25 mouse cellular contexts compared by ENCODE assay signal in the genomic region with DNA sequence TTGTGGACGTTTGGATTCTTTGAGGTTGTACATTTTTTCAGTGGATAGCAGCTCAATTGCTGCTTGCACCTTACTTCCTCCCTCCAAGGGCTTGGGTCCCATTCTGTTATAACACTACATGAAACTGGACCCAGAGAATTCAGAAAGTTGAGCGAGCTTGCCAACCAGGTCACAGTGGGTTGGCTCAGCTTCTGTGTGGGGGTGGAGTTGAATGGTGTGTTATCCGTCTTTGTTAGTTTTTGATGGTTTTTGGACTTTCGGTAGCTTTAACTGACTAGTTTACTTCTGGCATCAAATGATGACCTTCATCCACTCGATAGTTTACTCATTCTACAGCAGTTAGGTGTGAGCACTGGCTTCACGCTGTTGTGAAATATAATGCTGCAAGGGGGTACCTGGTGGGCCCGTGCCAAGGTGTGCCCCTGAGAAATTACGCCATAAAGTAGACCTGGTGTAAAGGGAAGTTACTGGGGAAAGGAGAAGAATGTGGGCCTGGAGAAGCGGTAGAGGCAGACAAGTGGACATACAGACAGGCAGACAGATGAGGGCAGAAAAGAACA. TPM values are rescaled to one million over a fixed set of nuclear protein-coding genes. Genes with fewer than 3 reads are reported as not detected.
DNase-seq lines count a peak whose midpoint lies in the region; ATAC-seq and TF ChIP-seq lines count a peak whose summit lies in the region.
"Had no signal": no experiment of that assay in that cellular context is flagged by ENCODE, and none has a peak within 500 bp of the region (broad histone marks: within the 10 kb centered on the region; RNA-seq: fewer than 3 reads in every experiment).

No protein-coding gene starts in this region.

- no peaks in the 10 kb centered on the region for H3K27me3 ChIP-seq in liver, embryonic 14.5 days (ENCODE audit: control insufficient read depth, insufficient read depth, low read length)
- H3K27me3 ChIP-seq: embryonic facial prominence, embryonic 15.5 days; forebrain, embryonic 12.5 days; limb, embryonic 15.5 days; neural tube, embryonic 15.5 days; stomach, embryonic 15.5 days had no signal

- H3K9me3 ChIP-seq in liver, embryonic 14.5 days (ENCODE audit: control insufficient read depth, low read length): no peaks in the 10 kb centered on the region
- H3K9me3 ChIP-seq: embryonic facial prominence, embryonic 10.5 days; embryonic facial prominence, embryonic 15.5 days; forebrain, embryonic 12.5 days; limb, embryonic 10.5 days; limb, embryonic 15.5 days; neural tube, embryonic 15.5 days; stomach, embryonic 15.5 days had no signal

- peak; percentile 54 for DNase-seq in gastrocnemius, adult 2 months
- no peak for DNase-seq in gastrocnemius, postnatal 14 days
- DNase-seq in liver, embryonic 14.5 days (ENCODE audit: low read depth in 3 of 3, low spot score in 3 of 3): no peak
- no peak for DNase-seq in layer of hippocampus, postnatal 10 days (ENCODE audit: low spot score in 2 of 2)
- DNase-seq: B cell, adult 2 months; cerebellum, adult 8-10 months; cerebellum, postnatal 25 days; forebrain, postnatal 0 days; heart, postnatal 14 days; kidney, adult 2 months; kidney, postnatal 36 days; lung, postnatal 4 days; midbrain, embryonic 14.5 days; retina, postnatal 1 day; right cerebral cortex, postnatal 25 days had no signal

- ATAC-seq in liver, embryonic 14.5 days (ENCODE audit: insufficient read depth): peak; percentile 38; the same call in 1 of the 2 replicates
- 0 out of 2 replicates have a peak, but pooled peaks have one; percentile 11 for ATAC-seq in megakaryocyte progenitor cell, adult 5-6 weeks (replicated peaks; ENCODE audit: poor library complexity)
- ATAC-seq: forebrain, postnatal 0 days; hindbrain, embryonic 16.5 days had no signal

- TF ChIP-seq CTCF in gastrocnemius, adult 2 months (IDR thresholded peaks at IDR 0.05): no peak
- no peak for TF ChIP-seq CTCF in bone marrow, adult 2 months (IDR thresholded peaks at IDR 0.05; ENCODE audit: control insufficient read depth, insufficient read depth, low read length)
- TF ChIP-seq CTCF in liver, embryonic 14.5 days (IDR thresholded peaks at IDR 0.05; ENCODE audit: low read depth): no peak

- H3K27ac ChIP-seq in gastrocnemius, adult 2 months: no peak overlapping the region
- H3K27ac ChIP-seq in bone marrow, adult 2 months (ENCODE audit: control insufficient read depth, insufficient read depth, low read depth, low read length, poor library complexity): peak overlapping the region; percentile 64
- no peak overlapping the region for H3K27ac ChIP-seq in liver, embryonic 14.5 days
- H3K27ac ChIP-seq: embryonic facial prominence, embryonic 10.5 days; embryonic facial prominence, embryonic 15.5 days; forebrain, embryonic 12.5 days; limb, embryonic 10.5 days; limb, embryonic 15.5 days; neural tube, embryonic 15.5 days; stomach, embryonic 15.5 days had no signal

- peaks cover 4% of the 10 kb centered on the region for H3K4me1 ChIP-seq in bone marrow, adult 2 months (ENCODE audit: control insufficient read depth, insufficient read depth, low read length)
- peaks cover 0 to 3% of the 10 kb centered on the region in 2 experiments; a peak in 1 of 4 replicates for H3K4me1 ChIP-seq in liver, embryonic 14.5 days (replicated peaks; ENCODE audit: control insufficient read depth in 2 of 2, insufficient read depth in 2 of 2, low read length in 1 of 2)
- H3K4me1 ChIP-seq: limb, embryonic 10.5 days; stomach, embryonic 15.5 days had no signal

- H3K9ac ChIP-seq in liver, embryonic 14.5 days (replicated peaks): no peak overlapping the region
- H3K9ac ChIP-seq: embryonic facial prominence, embryonic 15.5 days; forebrain, embryonic 12.5 days; forebrain, postnatal 0 days; limb, embryonic 15.5 days; neural tube, embryonic 15.5 days; stomach, embryonic 15.5 days had no signal

- H3K4me3 ChIP-seq in gastrocnemius, adult 2 months: no peak overlapping the region
- no peak overlapping the region for H3K4me3 ChIP-seq in bone marrow, adult 2 months (replicated peaks; ENCODE audit: control insufficient read depth, low read depth, low read length)
- no peak overlapping the region for H3K4me3 ChIP-seq in liver, embryonic 14.5 days (ENCODE audit: insufficient read depth in 1 of 2, low read depth in 2 of 2, low read length in 2 of 2)
- H3K4me3 ChIP-seq: embryonic facial prominence, embryonic 10.5 days; embryonic facial prominence, embryonic 15.5 days; forebrain, embryonic 12.5 days; limb, embryonic 10.5 days; limb, embryonic 15.5 days; neural tube, embryonic 15.5 days; stomach, embryonic 15.5 days had no signal

- TF ChIP-seq POLR2A in bone marrow, adult 2 months (IDR thresholded peaks at IDR 0.05; ENCODE audit: borderline replicate concordance, control insufficient read depth, low read depth, low read length): no peak

- H3K36me3 ChIP-seq in liver, embryonic 14.5 days (replicated peaks; ENCODE audit: control insufficient read depth, insufficient read depth, low read depth): peaks cover 82% of the 10 kb centered on the region

- WGBS in bone marrow, adult 2 months: 65% methylated on average over 9 of the region's 9 CpGs
- 78% methylated on average over 9 of the region's 9 CpGs for WGBS in liver, embryonic 14.5 days (ENCODE audit: insufficient replicate concordance)

- H3K4me2 ChIP-seq in liver, embryonic 14.5 days (ENCODE audit: low read depth): no peak overlapping the region
- H3K4me2 ChIP-seq: embryonic facial prominence, embryonic 15.5 days; forebrain, embryonic 12.5 days; limb, embryonic 15.5 days; neural tube, embryonic 15.5 days; stomach, embryonic 15.5 days had no signal

- intact Hi-C loops in gastrocnemius, adult 2 months (cut with DNase I): loop anchor here (10.0 kb wide), 4 partner anchors 134 to 1304 kb away; a partner anchor contains a TSS
- intact Hi-C loops in gastrocnemius, postnatal 14 days (cut with DNase I; ENCODE audit: low total_unique reads): loop anchor here (10.0 kb wide), 2 partner anchors 134 to 1294 kb away; no protein-coding TSS in a partner anchor

- no peak for TF ChIP-seq EP300 in liver, embryonic 14.5 days (IDR thresholded peaks at IDR 0.05; ENCODE audit: low read depth)

RNA-seq across cellular contexts. Expression of a gene that starts 36.7 kb away (rescaled TPM):
- total RNA-seq in gastrocnemius, adult 2 months (2021): 10 to 100 TPM; 40.2 to 44.9 TPM
- 10 to 100 TPM; 32.4 to 37.7 TPM for total RNA-seq in gastrocnemius, postnatal 14 days (2021)
- 23.7 and 25.6 TPM in 2 replicates for polyA plus RNA-seq in bone marrow, adult 2 months (2011; ENCODE audit: insufficient read depth, insufficient read length, low replicate concordance, missing spikeins)
- 36.3 and 46.0 TPM in 2 replicates for polyA plus RNA-seq in liver, embryonic 14.5 days (2012; rRNA removed)
- polyA plus RNA-seq in liver, embryonic 14.5 days (2014; fragmentation: Nextera tagmentation; extraction: Ambion mirVana): 41.6 and 43.3 TPM in 2 replicates
- 130 and 133 TPM in 2 replicates for total RNA-seq in megakaryocyte progenitor cell, adult 5-6 weeks (2015)
- 133 and 160 TPM in 2 replicates for total RNA-seq in megakaryocyte progenitor cell, adult 5-6 weeks (2017)
- 10 to 100 TPM; 39.7 to 46.6 TPM for total RNA-seq in layer of hippocampus, postnatal 10 days (2021)

RNA-seq across cellular contexts. Expression of a gene that starts 56.2 kb away (rescaled TPM):
- 1 to 10 TPM; 1.8 to 2.5 TPM for total RNA-seq in gastrocnemius, adult 2 months (2021)
- 1 to 10 TPM; 3.0 to 3.1 TPM for total RNA-seq in gastrocnemius, postnatal 14 days (2021)
- 1.6 and 2.6 TPM in 2 replicates for polyA plus RNA-seq in bone marrow, adult 2 months (2011; ENCODE audit: insufficient read depth, insufficient read length, low replicate concordance, missing spikeins)
- 2.5 and 2.6 TPM in 2 replicates for polyA plus RNA-seq in liver, embryonic 14.5 days (2012; rRNA removed)
- polyA plus RNA-seq in liver, embryonic 14.5 days (2014; fragmentation: Nextera tagmentation; extraction: Ambion mirVana): 3.4 TPM in 2 replicates
- total RNA-seq in megakaryocyte progenitor cell, adult 5-6 weeks (2015): 5.2 and 6.3 TPM in 2 replicates
- 3.1 and 4.2 TPM in 2 replicates for total RNA-seq in megakaryocyte progenitor cell, adult 5-6 weeks (2017)
- total RNA-seq in layer of hippocampus, postnatal 10 days (2021): 100 to 1,000 TPM; 153 to 154 TPM

Comparison
In these comparisons a context has a peak if more than half of its experiments do, and no peak if none do; other contexts are left out.
1. RNA of a gene that starts 56.2 kb away (total RNA-seq): 153 to 154 TPM in layer of hippocampus, postnatal 10 days; 3.1 to 6.3 TPM in megakaryocyte progenitor cell, adult 5-6 weeks, 3.0 to 3.1 TPM in gastrocnemius, postnatal 14 days and 1.8 to 2.5 TPM in gastrocnemius, adult 2 months; every median in the first group is over 10 times any median in the second.